17 mouse cellular contexts compared by ENCODE assay signal in genomic region chr5:42656460-42656859, GRCm38 (mm10).
A peak's percentile ranks its signal among the peaks of the same experiment; 100 is the strongest.
DNase-seq lines count a peak whose midpoint lies in the region; ATAC-seq and TF ChIP-seq lines count a peak whose summit lies in the region.
"Had no signal": no experiment of that assay in that cellular context is flagged by ENCODE, and none has a peak within 500 bp of the region (broad histone marks: within the 10 kb centered on the region; RNA-seq: fewer than 3 reads in every experiment).

No protein-coding gene starts in this region.

- 62% methylated on average over 3 of the region's 3 CpGs for WGBS in hindbrain, embryonic 12.5 days
- WGBS in hindbrain, embryonic 10.5 days, result 80% methylated on average over 3 of the region's 3 CpGs
- WGBS in limb, embryonic 14.5 days, result 47% methylated on average over 3 of the region's 3 CpGs

- no peak overlapping the region for H3K4me2 ChIP-seq in hindbrain, embryonic 12.5 days (replicated peaks)
- no peak overlapping the region for H3K4me2 ChIP-seq in limb, embryonic 14.5 days (replicated peaks; ENCODE audit: low read depth, low read length, severe bottlenecking)
- H3K4me2 ChIP-seq: heart, embryonic 11.5 days; intestine, embryonic 15.5 days; liver, embryonic 15.5 days; neural tube, embryonic 15.5 days had no signal

- ATAC-seq in hindbrain, embryonic 12.5 days (ENCODE audit: low FRiP score), result 0 out of 2 replicates have a peak, but pooled peaks have one; percentile 38
- ATAC-seq in Patski, result peak; percentile 21
- peak; percentile 44 for ATAC-seq in limb, embryonic 14.5 days (ENCODE audit: low FRiP score, low read depth)
- ATAC-seq: forebrain, embryonic 14.5 days; intestine, embryonic 15.5 days had no signal

- in situ Hi-C loops in Patski (cut with MboI; ENCODE audit: low pct_unique_long_range_greater_than_20kb), result no loop called here

- POLR2A ChIA-PET in Patski (lab: Charles Lee), result no interaction called here

- CTCF ChIA-PET in Patski (lab: Charles Lee), result no interaction called here

- TF ChIP-seq CTCF in Patski (IDR thresholded peaks at IDR 0.05), result no peak

- no peak overlapping the region for H3K4me3 ChIP-seq in hindbrain, embryonic 12.5 days
- no peak overlapping the region for H3K4me3 ChIP-seq in hindbrain, embryonic 10.5 days
- no peak overlapping the region for H3K4me3 ChIP-seq in limb, embryonic 14.5 days (replicated peaks; ENCODE audit: low read length)
- H3K4me3 ChIP-seq: intestine, embryonic 15.5 days; liver, embryonic 15.5 days; neural tube, embryonic 15.5 days had no signal

- H3K36me3 ChIP-seq in hindbrain, embryonic 12.5 days, result no peaks in the 10 kb centered on the region
- H3K36me3 ChIP-seq in hindbrain, embryonic 10.5 days, result no peaks in the 10 kb centered on the region
- no peaks in the 10 kb centered on the region for H3K36me3 ChIP-seq in limb, embryonic 14.5 days (ENCODE audit: control insufficient read depth, insufficient read depth, low read length)
- H3K36me3 ChIP-seq: intestine, embryonic 15.5 days; liver, embryonic 15.5 days; neural tube, embryonic 15.5 days had no signal

- no peaks in the 10 kb centered on the region for H3K9me3 ChIP-seq in hindbrain, embryonic 12.5 days (replicated peaks)
- H3K9me3 ChIP-seq in hindbrain, embryonic 10.5 days, result no peaks in the 10 kb centered on the region
- H3K9me3 ChIP-seq in limb, embryonic 14.5 days (ENCODE audit: control insufficient read depth, low read length), result no peaks in the 10 kb centered on the region
- H3K9me3 ChIP-seq: intestine, embryonic 15.5 days; liver, embryonic 15.5 days; neural tube, embryonic 15.5 days had no signal

- no peaks in the 10 kb centered on the region for H3K27me3 ChIP-seq in hindbrain, embryonic 12.5 days
- no peaks in the 10 kb centered on the region for H3K27me3 ChIP-seq in hindbrain, embryonic 10.5 days (ENCODE audit: insufficient read depth, poor library complexity, severe bottlenecking)
- H3K27me3 ChIP-seq in Patski, result peaks cover 4% of the 10 kb centered on the region
- no peaks in the 10 kb centered on the region for H3K27me3 ChIP-seq in limb, embryonic 14.5 days (ENCODE audit: control insufficient read depth, insufficient read depth, low read length)
- H3K27me3 ChIP-seq: CH12.LX; intestine, embryonic 15.5 days; liver, embryonic 15.5 days; neural tube, embryonic 15.5 days had no signal

- no peak overlapping the region for H3K27ac ChIP-seq in hindbrain, embryonic 12.5 days
- no peak overlapping the region for H3K27ac ChIP-seq in hindbrain, embryonic 10.5 days
- H3K27ac ChIP-seq in limb, embryonic 14.5 days (replicated peaks; ENCODE audit: low read depth, low read length), result no peak overlapping the region
- H3K27ac ChIP-seq: intestine, embryonic 15.5 days; liver, embryonic 15.5 days; neural tube, embryonic 15.5 days had no signal

- no peak for TF ChIP-seq POLR2A in limb, embryonic 14.5 days (IDR thresholded peaks at IDR 0.05; ENCODE audit: borderline replicate concordance, extremely low read depth, insufficient read depth, insufficient read length)

- H3K4me1 ChIP-seq in hindbrain, embryonic 12.5 days, result peaks cover 2% of the 10 kb centered on the region; the same call in 1 of the 2 replicates
- H3K4me1 ChIP-seq in hindbrain, embryonic 10.5 days (replicated peaks), result 0 out of 2 replicates have a peak, but pooled peaks cover 3% of the 10 kb centered on the region
- H3K4me1 ChIP-seq in limb, embryonic 14.5 days (ENCODE audit: control insufficient read depth, insufficient read depth, low read length), result no peaks in the 10 kb centered on the region
- H3K4me1 ChIP-seq: intestine, embryonic 15.5 days; liver, embryonic 15.5 days; neural tube, embryonic 15.5 days had no signal

- H3K9ac ChIP-seq in hindbrain, embryonic 12.5 days, result no peak overlapping the region
- no peak overlapping the region for H3K9ac ChIP-seq in limb, embryonic 14.5 days (ENCODE audit: low read depth, low read length, severe bottlenecking)
- H3K9ac ChIP-seq: intestine, embryonic 15.5 days; liver, embryonic 15.5 days; neural tube, embryonic 15.5 days had no signal

- peak; percentile 3 for DNase-seq in adrenal gland, postnatal 10 days
- DNase-seq in adrenal gland, postnatal 4 days (ENCODE audit: low spot score in 2 of 2), result no peak
- no peak for DNase-seq in hindbrain, embryonic 10.5 days (ENCODE audit: low spot score)
- DNase-seq in Patski (ENCODE audit: low read depth, low spot score), result no peak
- DNase-seq in limb, embryonic 14.5 days (ENCODE audit: low spot score), result peak; percentile 9
- no peak for DNase-seq in kidney, postnatal 14 days
- DNase-seq: cerebellum, adult 18-20 months; heart, postnatal 14 days; lung, postnatal 10 days; thymus, postnatal 25 days had no signal

Comparison
In these comparisons a context has a peak if more than half of its experiments do, and no peak if none do; other contexts are left out.
1. DNase-seq: peak in adrenal gland, postnatal 10 days (single experiment) and limb, embryonic 14.5 days (single experiment); none in adrenal gland, postnatal 4 days (0 of 2), hindbrain, embryonic 10.5 days (single experiment), Patski (single experiment) and kidney, postnatal 14 days (single experiment).
2. Peak in every context shown above with its lines, with median percentiles within 50 percentile points of each other: ATAC-seq.